Mouse (Mus musculus): ENCODE measurements around the gene Gm13285.
"Not testable (repeated sequence)": the region's sequence is repeated elsewhere in the genome, so short reads cannot be mapped to it uniquely, and the experiment has no call there.

Gm13285 gene

GRCm38 (mm10) chr4:88815928-88816327, 16.5 kb downstream of the Gm13285 start, which contains the start of gene Ifna7:
Gene Ifna7, plus strand, starts transcription at chr4:88816228.
- H3K9me3 ChIP-seq (ENCODE audit: low read length): no peaks in the 10 kb centered on the region
- H3K4me1 ChIP-seq (replicated peaks; ENCODE audit: low read depth, low read length): no peaks in the 10 kb centered on the region
- no peak for TF ChIP-seq CTCF (conservative IDR thresholded peaks at IDR 0.05; ENCODE audit: low read length)
- no peak for TF ChIP-seq POU5F1 (IDR thresholded peaks at IDR 0.05; ENCODE audit: borderline replicate concordance, low read length)
- TF ChIP-seq NANOG (IDR thresholded peaks at IDR 0.05; ENCODE audit: borderline replicate concordance, low read length): no peak
- H3K27me3 ChIP-seq (ENCODE audit: insufficient read depth, low read length): peaks cover under 1% of the 10 kb centered on the region; the same call in 1 of the 2 replicates
- H3K4me3 ChIP-seq (replicated peaks; ENCODE audit: low read length): no peak within 1 kb of the TSS
- no peaks in the 10 kb centered on the region for H3K36me3 ChIP-seq (ENCODE audit: insufficient read depth, low read length)

DNA sequence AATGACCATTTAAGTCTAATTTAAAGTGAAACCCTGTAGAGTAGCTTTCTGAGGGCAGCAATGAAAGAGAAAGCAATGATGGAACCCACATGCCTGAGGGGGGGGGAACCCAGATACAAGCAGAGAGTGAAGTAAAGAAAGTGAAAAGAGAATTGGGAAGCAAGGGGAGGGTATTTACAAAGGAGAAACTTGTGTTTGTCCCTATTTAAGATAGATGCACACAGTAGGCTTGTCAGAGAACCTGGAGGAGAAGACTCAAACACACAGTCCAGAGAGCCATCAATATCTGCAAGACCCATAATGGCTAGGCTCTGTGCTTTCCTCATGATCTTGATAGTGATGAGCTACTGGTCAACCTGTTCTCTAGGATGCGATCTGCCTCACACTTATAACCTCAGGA, 20.2 kb downstream of the Gm13285 start, which contains the start of gene Ifna11:
TSS of gene Ifna11 (plus strand) at position 301 of the 400 bp plus-strand sequence.
- no peaks in the 10 kb centered on the region for H3K36me3 ChIP-seq (ENCODE audit: insufficient read depth, low read length)
- no peak for TF ChIP-seq CTCF (conservative IDR thresholded peaks at IDR 0.05; ENCODE audit: low read length)
- no peak for TF ChIP-seq POU5F1 (IDR thresholded peaks at IDR 0.05; ENCODE audit: borderline replicate concordance, low read length)
- no peak for TF ChIP-seq NANOG (IDR thresholded peaks at IDR 0.05; ENCODE audit: borderline replicate concordance, low read length)
- no peaks in the 10 kb centered on the region for H3K27me3 ChIP-seq (ENCODE audit: insufficient read depth, low read length)
- H3K4me3 ChIP-seq (replicated peaks; ENCODE audit: low read length): no peak within 1 kb of the TSS
- no peaks in the 10 kb centered on the region for H3K9me3 ChIP-seq (ENCODE audit: low read length)
- no peaks in the 10 kb centered on the region for H3K4me1 ChIP-seq (replicated peaks; ENCODE audit: low read depth, low read length)

- no peaks in the 10 kb centered on the region for H3K27me3 ChIP-seq (ENCODE audit: insufficient read depth, low read length)
- no peak overlapping the region for H3K4me3 ChIP-seq (replicated peaks; ENCODE audit: low read length)
- peak; percentile 46 for TF ChIP-seq CTCF (conservative IDR thresholded peaks at IDR 0.05; ENCODE audit: low read length)
- no peak for TF ChIP-seq NANOG (IDR thresholded peaks at IDR 0.05; ENCODE audit: borderline replicate concordance, low read length)
- no peaks in the 10 kb centered on the region for H3K9me3 ChIP-seq (ENCODE audit: low read length)
- H3K36me3 ChIP-seq (ENCODE audit: insufficient read depth, low read length): no peaks in the 10 kb centered on the region
- no peaks in the 10 kb centered on the region for H3K4me1 ChIP-seq (replicated peaks; ENCODE audit: low read depth, low read length)
Measured at GRCm38 (mm10) chr4:88822995-88823394, 23.5 kb downstream of the Gm13285 start.

DNA sequence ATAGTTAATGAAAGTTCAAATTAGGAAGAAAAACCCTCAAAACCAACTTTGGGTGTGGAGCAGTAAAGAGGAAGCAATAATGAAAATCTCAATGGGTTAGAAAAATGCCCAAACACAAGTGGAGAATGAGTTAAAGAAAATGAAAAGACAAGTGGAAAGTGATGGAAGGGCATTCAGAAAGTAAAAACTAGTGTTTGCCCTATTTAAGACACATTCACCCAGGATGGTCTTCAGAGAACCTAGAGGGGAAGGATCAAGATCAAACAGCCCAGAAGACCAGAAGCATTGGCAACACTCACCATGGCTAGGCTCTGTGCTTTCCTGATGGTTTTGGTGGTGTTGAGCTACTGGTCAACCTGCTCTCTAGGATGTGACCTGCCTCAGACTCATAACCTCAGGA, 27.7 kb downstream of the Gm13285 start, which contains the start of gene Ifna6:
TSS of gene Ifna6 (plus strand) at position 301 of the 400 bp plus-strand sequence.
- H3K4me3 ChIP-seq (replicated peaks; ENCODE audit: low read length); H3K36me3 ChIP-seq (ENCODE audit: insufficient read depth, low read length); H3K9me3 ChIP-seq (ENCODE audit: low read length); H3K27me3 ChIP-seq (ENCODE audit: insufficient read depth, low read length); H3K4me1 ChIP-seq (replicated peaks; ENCODE audit: low read depth, low read length): not testable (repeated sequence)

DNA sequence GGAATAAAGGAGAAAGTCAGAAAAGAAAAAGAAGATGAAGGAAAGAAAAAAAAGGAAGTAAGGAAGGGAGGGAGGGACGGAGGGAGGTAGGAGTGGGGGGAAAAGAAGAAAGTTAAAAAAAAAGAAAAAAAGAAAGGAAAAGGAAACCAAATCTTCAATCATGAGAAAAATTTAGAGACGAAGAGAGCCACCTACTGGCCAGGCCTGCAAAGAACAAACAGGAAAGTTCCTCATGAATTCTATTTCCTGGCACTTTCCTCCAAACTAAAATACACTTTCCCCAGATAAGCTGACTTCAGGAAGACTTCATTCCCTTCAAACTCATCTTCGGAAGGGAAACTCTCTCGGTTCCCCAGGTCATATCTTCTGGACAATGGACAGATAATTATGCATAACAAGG, 31.1 kb downstream of the Gm13285 start:
- H3K9me3 ChIP-seq (ENCODE audit: low read length): peaks cover 7% of the 10 kb centered on the region
- H3K4me3 ChIP-seq (replicated peaks; ENCODE audit: low read length): no peak overlapping the region
- H3K27me3 ChIP-seq (ENCODE audit: insufficient read depth, low read length): no peaks in the 10 kb centered on the region
- H3K4me1 ChIP-seq (replicated peaks; ENCODE audit: low read depth, low read length): no peaks in the 10 kb centered on the region
- no peaks in the 10 kb centered on the region for H3K36me3 ChIP-seq (ENCODE audit: insufficient read depth, low read length)
- TF ChIP-seq POU5F1 (IDR thresholded peaks at IDR 0.05; ENCODE audit: borderline replicate concordance, low read length) (no peak), NANOG (IDR thresholded peaks at IDR 0.05; ENCODE audit: borderline replicate concordance, low read length) (no peak), CTCF (conservative IDR thresholded peaks at IDR 0.05; ENCODE audit: low read length) (peak; percentile 55)

DNA sequence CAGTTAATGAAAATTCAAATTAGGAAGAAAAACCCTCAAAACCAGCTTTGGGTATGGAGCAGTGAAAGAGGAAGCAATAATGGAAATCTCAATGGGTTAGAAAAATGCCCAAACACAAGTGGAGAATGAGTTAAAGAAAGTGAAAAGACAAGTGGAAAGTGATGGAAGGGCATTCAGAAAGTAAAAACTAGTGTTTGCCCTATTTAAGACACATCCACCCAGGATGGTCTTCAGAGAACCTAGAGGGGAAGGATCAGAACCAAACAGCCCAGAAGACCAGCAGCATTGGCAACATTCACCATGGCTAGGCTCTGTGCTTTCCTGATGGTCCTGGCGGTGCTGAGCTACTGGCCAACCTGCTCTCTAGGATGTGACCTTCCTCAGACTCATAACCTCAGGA, 35.8 kb downstream of the Gm13285 start, which contains the start of gene Ifna5:
TSS of gene Ifna5 (plus strand) at position 301 of the 400 bp plus-strand sequence.
- H3K9me3 ChIP-seq (ENCODE audit: low read length); H3K4me3 ChIP-seq (replicated peaks; ENCODE audit: low read length); H3K36me3 ChIP-seq (ENCODE audit: insufficient read depth, low read length); H3K27me3 ChIP-seq (ENCODE audit: insufficient read depth, low read length); H3K4me1 ChIP-seq (replicated peaks; ENCODE audit: low read depth, low read length): not testable (repeated sequence)

- Histone ChIP-seq H3K9me3 (ENCODE audit: low read length) (no peaks in the 10 kb centered on the region), H3K4me3 (replicated peaks; ENCODE audit: low read length) (no peak overlapping the region), H3K4me1 (replicated peaks; ENCODE audit: low read depth, low read length) (no peaks in the 10 kb centered on the region), H3K27me3 (ENCODE audit: insufficient read depth, low read length) (0 out of 2 replicates have a peak, but pooled peaks cover 6% of the 10 kb centered on the region), H3K36me3 (ENCODE audit: insufficient read depth, low read length) (no peaks in the 10 kb centered on the region)
- TF ChIP-seq CTCF (conservative IDR thresholded peaks at IDR 0.05; ENCODE audit: low read length): peak; percentile 60
- no peak for TF ChIP-seq NANOG (IDR thresholded peaks at IDR 0.05; ENCODE audit: borderline replicate concordance, low read length)
Measured at GRCm38 (mm10) chr4:88838828-88839227, 39.4 kb downstream of the Gm13285 start.

DNA sequence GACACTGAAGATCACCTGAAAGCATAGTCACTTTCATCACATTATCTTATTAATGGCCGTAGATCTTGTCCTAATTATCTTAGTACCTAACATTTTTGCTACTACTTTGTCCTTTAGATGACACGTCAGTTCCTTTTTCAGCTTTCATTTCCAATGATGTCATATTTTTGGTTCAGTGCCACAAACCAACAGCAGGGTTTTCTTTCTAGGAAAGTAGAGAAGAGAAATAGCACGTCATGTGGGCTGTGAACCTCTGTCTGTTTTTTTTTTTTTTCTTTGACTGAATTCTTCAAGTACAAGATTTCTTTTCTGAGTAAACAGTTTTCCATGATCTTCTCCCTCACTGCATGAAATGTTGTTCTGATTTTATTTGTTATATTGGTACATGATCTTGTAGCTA, 40.6 kb downstream of the Gm13285 start:
- no peak overlapping the region for H3K4me3 ChIP-seq (replicated peaks; ENCODE audit: low read length)
- 0 out of 2 replicates have a peak, but pooled peaks cover 6% of the 10 kb centered on the region for H3K27me3 ChIP-seq (ENCODE audit: insufficient read depth, low read length)
- TF ChIP-seq NANOG (IDR thresholded peaks at IDR 0.05; ENCODE audit: borderline replicate concordance, low read length) (no peak), POU5F1 (IDR thresholded peaks at IDR 0.05; ENCODE audit: borderline replicate concordance, low read length) (no peak), CTCF (conservative IDR thresholded peaks at IDR 0.05; ENCODE audit: low read length) (no peak)
- H3K36me3 ChIP-seq (ENCODE audit: insufficient read depth, low read length): no peaks in the 10 kb centered on the region
- no peaks in the 10 kb centered on the region for H3K4me1 ChIP-seq (replicated peaks; ENCODE audit: low read depth, low read length)
- H3K9me3 ChIP-seq (ENCODE audit: low read length): no peaks in the 10 kb centered on the region

DNA sequence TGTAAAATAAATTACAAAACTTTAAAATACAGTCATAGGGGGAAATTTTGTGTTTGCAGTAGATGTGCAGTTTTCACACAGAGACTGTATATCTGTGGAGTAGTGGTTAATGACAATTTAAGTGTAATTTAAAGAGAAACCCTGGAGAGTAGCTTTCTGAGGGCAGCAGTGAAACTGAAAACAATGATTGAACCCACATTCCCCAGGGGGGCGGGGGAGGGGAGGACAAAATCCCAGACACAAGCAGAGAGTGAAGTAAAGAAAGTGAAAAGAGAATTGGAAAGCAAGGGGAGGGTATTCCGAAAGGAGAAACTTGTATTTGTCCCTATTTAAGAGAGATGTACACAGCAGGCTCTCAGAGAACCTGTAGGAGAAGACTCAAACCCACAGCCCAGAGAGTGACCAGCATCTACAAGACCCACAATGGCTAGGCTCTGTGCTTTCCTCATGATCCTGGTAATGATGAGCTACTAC, 42.0 kb downstream of the Gm13285 start, which contains the start of gene Ifna4:
TSS of gene Ifna4 (plus strand) at position 424 of the 474 bp plus-strand sequence.
- Histone ChIP-seq H3K9me3 (ENCODE audit: low read length) (no peaks in the 10 kb centered on the region), H3K4me3 (replicated peaks; ENCODE audit: low read length) (no peak within 1 kb of the TSS), H3K27me3 (ENCODE audit: insufficient read depth, low read length) (0 out of 2 replicates have a peak, but pooled peaks cover 6% of the 10 kb centered on the region), H3K36me3 (ENCODE audit: insufficient read depth, low read length) (no peaks in the 10 kb centered on the region), H3K4me1 (replicated peaks; ENCODE audit: low read depth, low read length) (no peaks in the 10 kb centered on the region)
- no peak for TF ChIP-seq POU5F1 (IDR thresholded peaks at IDR 0.05; ENCODE audit: borderline replicate concordance, low read length)
